Mouse (Mus musculus) small intestine, adult 2 months (tissue): ENCODE data around the gene Hdac11. TPM values are rescaled to one million over a fixed set of nuclear protein-coding genes. Genes with fewer than 3 reads are reported as not detected.

ENCODE experiments used
- H3K27ac ChIP-seq: fragments of 200-500 bp; 2 replicates; pipeline ENCODE4 v1.5.1; 2012; ENCODE audit warnings: low read depth, low read length, control low read depth, inconsistent platforms; ENCODE audit not compliant: insufficient read depth
- H3K27me3 ChIP-seq: fragments of 200-500 bp; 2 replicates; pipeline ENCODE4 v1.6.1; 2012; ENCODE audit warnings: mild to moderate bottlenecking, moderate library complexity, low read length, inconsistent platforms; ENCODE audit not compliant: control insufficient read depth, insufficient read depth
- H3K36me3 ChIP-seq: fragments of 200-500 bp; 2 replicates; pipeline ENCODE4 v1.6.1; 2012; ENCODE audit warnings: mild to moderate bottlenecking, low read length, control low read depth, inconsistent platforms; ENCODE audit not compliant: control insufficient read depth, insufficient read depth
- H3K4me1 ChIP-seq: fragments of 200-500 bp; 2 replicates; pipeline ENCODE4 v1.6.1; 2012; ENCODE audit warnings: low read length, inconsistent platforms, mixed read lengths; ENCODE audit not compliant: control insufficient read depth, insufficient read depth, insufficient read length
- H3K4me3 ChIP-seq: fragments of 200-500 bp; 2 replicates; pipeline ENCODE4 v1.5.1; 2012; ENCODE audit warnings: low read depth, mild to moderate bottlenecking, control low read depth, inconsistent platforms, low read length, moderate library complexity
- CTCF ChIP-seq: fragments of 200-500 bp; IDR thresholded peaks from 2 replicates; pipeline ENCODE4 v1.5.1; 2012; ENCODE audit warnings: low read depth, mild to moderate bottlenecking, control low read depth, inconsistent platforms, low read length, moderate library complexity, mixed read lengths; ENCODE audit not compliant: insufficient replicate concordance, insufficient read length; ENCODE audit errors: extremely low read depth
- POLR2A ChIP-seq: fragments of 200-500 bp; IDR thresholded peaks from 2 replicates; pipeline ENCODE4 v1.6.1; 2012; ENCODE audit warnings: low read depth, mild to moderate bottlenecking, control low read depth, inconsistent platforms, low read length, moderate library complexity
- WGBS: fragments of 180-500 bp; shearing (Covaris S2); methylation state at CpG from one replicate; pipeline ENCODE4 v1.1.7; 2018; 5-methylcytosine and 5-hydroxymethylcytosine counted together
- polyA plus RNA-seq: library from polyadenylated mRNA; depleted of rRNA; stranded (reverse); fragments of >200 nt; gene quantifications from 2 replicates; pipeline ENCODE4 v1.2.3, GENCODE M21; 2012

Hdac11 gene
- polyA plus RNA-seq, 1 experiment, result 24.0 TPM

DNA sequence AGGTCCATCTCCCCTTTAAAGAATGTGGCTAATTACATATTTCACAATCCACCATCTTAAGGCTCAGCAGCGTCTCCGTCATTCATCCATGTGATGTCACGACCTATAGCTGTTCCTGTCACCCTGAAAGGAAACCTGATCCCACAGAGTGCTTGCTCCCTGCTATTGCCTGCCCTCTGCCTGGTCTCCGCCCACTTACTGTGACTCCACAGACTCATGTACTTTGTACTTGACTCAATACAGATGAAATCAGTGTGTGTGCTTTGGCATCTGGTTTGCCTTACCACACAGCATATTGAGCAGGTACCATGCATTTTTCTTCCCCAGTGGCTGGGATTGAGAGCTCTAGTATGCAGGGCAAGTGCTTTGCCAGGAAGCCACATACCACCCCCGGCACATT, 5.8 kb downstream of the Hdac11 start:
- 57% methylated on average over 5 of the region's 5 CpGs for WGBS
- Histone ChIP-seq H3K4me1 (peaks cover 17% of the 10 kb centered on the region), H3K27me3 (no peaks in the 10 kb centered on the region), H3K36me3 (peaks cover 18% of the 10 kb centered on the region), H3K4me3 (no peak overlapping the region), H3K27ac (no peak overlapping the region)
- TF ChIP-seq POLR2A, result no peak
- no peak for TF ChIP-seq CTCF

DNA sequence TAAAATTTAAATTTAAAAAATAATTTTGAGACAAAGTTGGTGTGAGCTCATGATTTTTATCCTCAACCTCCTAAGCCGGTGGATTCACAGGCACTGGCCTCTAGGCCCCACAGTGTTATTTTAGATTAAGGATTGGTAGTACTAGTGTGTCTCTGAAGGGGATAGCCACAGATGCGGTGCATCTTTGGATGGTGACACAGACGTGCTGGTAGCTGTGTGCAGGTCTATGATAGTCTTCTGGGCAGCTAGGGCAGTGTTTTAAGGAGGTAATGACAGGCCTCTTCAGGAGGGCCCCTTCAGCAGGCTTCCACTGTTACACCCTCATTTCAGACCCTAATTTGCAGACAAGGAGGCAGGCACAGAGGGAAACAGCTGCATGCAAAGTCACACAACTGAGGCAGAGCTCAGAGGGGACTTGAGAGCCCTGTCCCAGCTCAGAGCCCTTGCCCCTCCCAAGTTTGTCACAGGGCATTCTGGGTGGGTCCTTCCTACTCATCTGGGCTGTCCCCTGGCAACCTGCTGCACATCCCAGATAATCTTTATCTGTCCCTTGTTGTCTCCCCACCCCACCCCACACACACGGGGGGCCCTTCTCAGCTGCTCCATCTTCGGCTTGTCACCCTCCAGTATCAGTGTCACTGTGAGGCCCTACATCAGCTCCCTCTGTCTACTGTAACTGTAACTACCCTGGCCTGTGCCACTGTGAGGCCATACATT, 6.9 kb downstream of the Hdac11 start:
- H3K4me1 ChIP-seq, result peaks cover 9% of the 10 kb centered on the region
- no peak overlapping the region for H3K27ac ChIP-seq
- no peaks in the 10 kb centered on the region for H3K27me3 ChIP-seq
- H3K36me3 ChIP-seq, result peaks cover 21% of the 10 kb centered on the region
- H3K4me3 ChIP-seq, result no peak overlapping the region
- no peak for TF ChIP-seq POLR2A
- TF ChIP-seq CTCF, result no peak
- WGBS, result 81% methylated on average over 5 of the region's 5 CpGs

DNA sequence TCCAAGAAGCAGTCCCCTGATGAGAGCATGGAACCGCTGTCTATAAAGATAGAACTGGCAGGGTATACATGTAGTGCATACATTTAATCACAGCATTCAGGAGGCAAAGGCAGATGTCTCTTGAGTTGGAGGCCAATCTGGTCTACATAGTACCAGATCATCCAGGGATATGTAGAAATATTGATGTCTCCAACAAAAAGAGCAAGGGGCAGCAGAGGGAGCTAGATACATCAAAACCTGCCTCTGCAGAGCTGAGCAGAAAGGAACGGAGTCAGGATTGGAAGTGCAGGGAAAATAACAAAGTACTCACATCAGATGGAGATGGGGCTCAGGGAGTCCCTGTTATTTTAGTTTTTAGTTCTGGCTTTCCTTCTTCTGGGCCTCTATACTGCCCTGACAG, 8.1 kb downstream of the Hdac11 start:
- H3K27ac ChIP-seq, result no peak overlapping the region
- peaks cover 23% of the 10 kb centered on the region for H3K36me3 ChIP-seq
- no peak for TF ChIP-seq POLR2A
- no peak for TF ChIP-seq CTCF
- no peaks in the 10 kb centered on the region for H3K27me3 ChIP-seq
- WGBS, result 96% methylated on average over 2 of the region's 2 CpGs
- H3K4me1 ChIP-seq, result peaks cover 5% of the 10 kb centered on the region
- H3K4me3 ChIP-seq, result no peak overlapping the region

DNA sequence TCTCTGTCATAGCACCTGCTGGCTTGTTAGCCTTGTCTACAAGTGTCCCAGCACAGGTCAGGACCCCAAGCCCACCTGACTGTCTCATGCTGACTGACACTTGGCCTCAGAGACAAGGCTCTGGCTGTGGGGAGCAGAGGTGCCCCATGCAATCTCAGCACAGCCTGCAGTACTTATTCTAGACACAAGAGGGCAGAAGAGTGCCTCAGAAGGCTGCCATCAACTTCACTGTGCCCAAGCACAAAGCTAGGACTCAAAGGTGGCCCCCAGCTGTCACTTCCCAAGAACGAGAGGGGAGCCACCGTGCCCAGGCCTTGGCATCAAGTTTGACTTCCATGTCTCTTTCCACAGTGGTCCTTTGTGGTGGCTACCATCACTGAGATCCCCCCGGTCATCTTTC, 8.7 kb downstream of the Hdac11 start:
- no peak overlapping the region for H3K4me3 ChIP-seq
- TF ChIP-seq CTCF (peak; percentile 77; the same call in 1 of the 2 replicates), POLR2A (no peak)
- H3K36me3 ChIP-seq, result peaks cover 24% of the 10 kb centered on the region
- 41% methylated on average over 3 of the region's 3 CpGs for WGBS
- H3K27ac ChIP-seq, result no peak overlapping the region
- H3K27me3 ChIP-seq, result no peaks in the 10 kb centered on the region
- H3K4me1 ChIP-seq, result peaks cover 5% of the 10 kb centered on the region

DNA sequence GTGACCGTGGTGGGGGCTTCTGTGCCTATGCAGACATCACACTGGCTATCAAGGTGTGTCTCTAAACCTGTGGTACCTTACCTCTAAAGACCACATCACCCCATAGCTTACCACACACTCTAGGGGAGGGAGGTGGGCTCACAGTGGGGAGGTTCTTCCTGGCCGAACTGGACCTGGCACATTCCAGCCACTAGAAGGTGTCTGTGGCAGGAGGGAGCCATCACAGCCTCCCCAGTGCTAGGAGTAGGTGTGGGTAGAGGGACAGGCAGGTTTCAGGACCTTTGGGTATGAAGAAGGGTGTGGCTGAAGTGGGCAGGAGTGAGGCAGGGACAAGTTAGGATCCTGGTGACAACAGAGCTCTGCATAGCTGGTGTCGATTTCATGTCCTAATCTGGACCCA, 11.4 kb downstream of the Hdac11 start:
- no peak overlapping the region for H3K27ac ChIP-seq
- WGBS, result 77% methylated on average over 3 of the region's 3 CpGs
- no peak overlapping the region for H3K4me3 ChIP-seq
- TF ChIP-seq POLR2A, result no peak
- TF ChIP-seq CTCF, result no peak
- H3K36me3 ChIP-seq, result peaks cover 38% of the 10 kb centered on the region
- no peaks in the 10 kb centered on the region for H3K27me3 ChIP-seq
- no peaks in the 10 kb centered on the region for H3K4me1 ChIP-seq

DNA sequence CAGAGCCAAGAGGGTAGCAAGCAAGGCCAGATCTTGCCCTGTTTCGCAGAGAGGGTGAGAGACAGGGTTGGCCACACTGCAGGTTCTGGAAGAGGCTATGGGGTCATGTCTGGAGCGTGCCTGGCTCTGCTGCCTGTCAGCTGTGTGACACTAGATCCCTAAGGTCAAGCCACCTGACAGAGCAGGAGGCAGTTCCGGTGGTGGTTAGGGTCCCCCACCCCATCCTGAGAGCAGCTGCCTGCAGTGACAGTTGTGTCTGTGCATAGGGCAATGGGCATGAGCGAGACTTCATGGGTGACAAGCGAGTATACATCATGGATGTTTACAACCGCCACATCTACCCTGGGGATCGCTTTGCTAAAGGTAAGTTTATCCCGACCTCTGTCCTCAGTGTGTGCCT, 12.7 kb downstream of the Hdac11 start:
- TF ChIP-seq CTCF (no peak), POLR2A (no peak)
- Histone ChIP-seq H3K27ac (no peak overlapping the region), H3K36me3 (peaks cover 42% of the 10 kb centered on the region), H3K4me1 (no peaks in the 10 kb centered on the region), H3K27me3 (no peaks in the 10 kb centered on the region), H3K4me3 (no peak overlapping the region)
- WGBS, result 90% methylated on average over 8 of the region's 8 CpGs

DNA sequence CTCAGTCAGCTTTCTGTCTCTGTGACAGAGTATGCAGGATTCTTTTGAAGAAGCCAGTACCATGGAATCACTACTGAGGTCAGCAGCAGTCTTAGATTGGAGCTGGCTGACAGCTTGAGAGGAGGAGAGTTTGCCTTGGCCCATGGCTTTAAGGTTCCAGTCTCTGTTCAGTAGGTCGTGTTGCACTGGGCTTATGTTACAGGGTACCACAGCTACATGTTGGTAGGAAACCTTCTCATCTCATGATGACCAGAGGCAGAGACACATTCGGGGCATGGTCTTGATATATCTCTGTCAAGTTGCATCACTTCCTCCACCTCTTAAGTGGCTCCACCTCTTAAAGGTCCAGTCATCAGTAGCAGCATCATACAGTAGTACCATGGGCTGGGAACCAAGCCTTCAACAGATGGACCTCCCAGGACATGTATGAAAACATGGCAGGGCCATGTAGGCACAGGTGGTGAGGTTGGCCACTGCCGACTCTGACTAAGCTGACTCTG, 15.0 kb downstream of the Hdac11 start:
- TF ChIP-seq CTCF (no peak), POLR2A (no peak)
- Histone ChIP-seq H3K4me3 (no peak overlapping the region), H3K27ac (no peak overlapping the region), H3K36me3 (peaks cover 39% of the 10 kb centered on the region), H3K4me1 (no peaks in the 10 kb centered on the region), H3K27me3 (no peaks in the 10 kb centered on the region)
- WGBS, result 73% methylated on average over 3 of the region's 3 CpGs

DNA sequence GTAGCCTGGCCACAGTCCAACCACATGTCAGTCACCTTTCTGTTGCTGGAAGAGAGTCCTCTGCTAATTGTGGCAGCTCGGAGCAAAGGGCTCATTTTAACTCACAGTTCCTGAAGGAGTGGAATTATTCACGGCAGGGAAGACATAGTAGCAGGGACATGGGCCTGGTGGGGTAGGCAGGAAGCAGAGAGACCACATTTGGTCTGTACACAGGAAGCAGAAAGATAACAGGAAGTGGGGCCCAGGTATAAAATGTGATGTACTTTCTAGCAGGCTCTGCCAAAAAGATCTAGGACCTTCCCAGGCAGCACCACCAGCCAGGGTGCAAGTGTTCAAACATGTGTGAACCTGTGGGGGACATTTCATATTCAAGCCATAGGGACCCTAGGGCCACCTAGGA, 15.9 kb downstream of the Hdac11 start:
- TF ChIP-seq POLR2A (no peak), CTCF (no peak)
- WGBS, result 60% methylated on average over 2 of the region's 2 CpGs

More for the DNA sequence above, 15.9 kb downstream of the Hdac11 start:
- Histone ChIP-seq H3K27ac (no peak overlapping the region), H3K4me3 (no peak overlapping the region), H3K36me3 (peaks cover 33% of the 10 kb centered on the region), H3K4me1 (no peaks in the 10 kb centered on the region), H3K27me3 (no peaks in the 10 kb centered on the region)
